ENCODE assay signal across 12 mouse cellular contexts in the genomic region with DNA sequence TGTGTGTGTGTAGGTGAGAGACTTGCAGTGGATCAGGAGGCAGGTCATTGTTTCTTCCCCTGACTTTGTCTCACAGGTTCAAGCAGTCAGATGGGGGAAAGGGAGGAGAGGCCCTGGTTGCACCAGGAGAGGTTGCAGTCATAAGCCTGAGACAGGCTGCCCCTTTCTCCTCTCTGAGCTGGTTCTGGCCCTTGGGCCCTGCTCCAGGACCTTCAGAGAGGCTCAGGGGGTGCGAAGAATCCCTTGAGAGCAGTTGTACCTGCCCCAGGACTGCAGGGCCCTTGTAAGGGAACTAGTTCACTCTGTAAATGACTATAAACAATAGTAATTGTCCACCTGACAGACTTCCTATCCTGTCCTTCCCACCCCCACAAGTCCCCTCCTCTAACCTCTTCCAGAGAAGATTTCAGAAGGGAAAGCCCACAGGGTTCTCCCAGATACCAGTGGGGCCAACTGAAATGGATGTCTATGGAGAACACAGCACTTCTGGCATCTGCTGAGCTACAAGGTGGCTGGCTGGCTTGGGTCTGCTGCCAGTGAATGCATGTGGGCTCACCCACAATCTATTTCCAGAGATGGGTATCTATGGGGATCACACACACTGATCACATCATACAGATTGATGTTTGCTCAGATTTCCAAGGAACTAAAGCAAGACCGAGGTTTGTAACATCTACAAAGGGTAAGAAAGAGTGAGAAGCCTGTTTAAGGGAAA. TPM values are rescaled to one million over a fixed set of nuclear protein-coding genes. Genes with fewer than 3 reads are reported as not detected.
A peak's percentile ranks its signal among the peaks of the same experiment; 100 is the strongest.
DNase-seq lines count a peak whose midpoint lies in the region; ATAC-seq and TF ChIP-seq lines count a peak whose summit lies in the region.
"Had no signal": no experiment of that assay in that cellular context is flagged by ENCODE, and none has a peak within 500 bp of the region (broad histone marks: within the 10 kb centered on the region; RNA-seq: fewer than 3 reads in every experiment).

No protein-coding gene starts in this region.

- H3K79me2 ChIP-seq in heart, adult 2 months (replicated peaks; ENCODE audit: control insufficient read depth, insufficient read depth, low read length): no peaks in the 10 kb centered on the region

- H3K4me3 ChIP-seq in heart, embryonic 16.5 days (ENCODE audit: low read length): no peak overlapping the region
- H3K4me3 ChIP-seq in heart, adult 2 months: no peak overlapping the region
- H3K4me3 ChIP-seq in liver, embryonic 13.5 days (replicated peaks): peak overlapping the region; percentile 45; the same call in 1 of the 2 replicates
- H3K4me3 ChIP-seq in liver, embryonic 11.5 days (ENCODE audit: low read depth, low read length): no peak overlapping the region
- peak overlapping the region; percentile 53; the same call in 1 of the 2 replicates for H3K4me3 ChIP-seq in embryonic facial prominence, embryonic 15.5 days (replicated peaks)
- peak overlapping the region; percentile 53; the same call in 1 of the 2 replicates for H3K4me3 ChIP-seq in stomach, embryonic 15.5 days (replicated peaks)

- no peak for TF ChIP-seq CTCF in heart, adult 2 months (IDR thresholded peaks at IDR 0.05)

- H3K9me3 ChIP-seq in heart, embryonic 16.5 days (replicated peaks; ENCODE audit: control insufficient read depth, low read length): no peaks in the 10 kb centered on the region
- no peaks in the 10 kb centered on the region for H3K9me3 ChIP-seq in liver, embryonic 13.5 days (replicated peaks)
- H3K9me3 ChIP-seq in liver, embryonic 11.5 days (ENCODE audit: control insufficient read depth, low read length): no peaks in the 10 kb centered on the region
- H3K9me3 ChIP-seq in embryonic facial prominence, embryonic 15.5 days (replicated peaks): no peaks in the 10 kb centered on the region
- no peaks in the 10 kb centered on the region for H3K9me3 ChIP-seq in stomach, embryonic 15.5 days
- H3K9me3 ChIP-seq: neural tube, embryonic 13.5 days had no signal

- H3K27me3 ChIP-seq in heart, embryonic 16.5 days (ENCODE audit: control insufficient read depth, insufficient read depth, low read length): peaks cover 53% of the 10 kb centered on the region
- 0 out of 2 replicates have a peak, but pooled peaks cover 3% of the 10 kb centered on the region for H3K27me3 ChIP-seq in heart, adult 2 months (ENCODE audit: control insufficient read depth, insufficient read depth, low read length)
- peaks cover 97% of the 10 kb centered on the region for H3K27me3 ChIP-seq in liver, embryonic 13.5 days
- H3K27me3 ChIP-seq in liver, embryonic 11.5 days (replicated peaks; ENCODE audit: control insufficient read depth, insufficient read depth, low read length): peaks cover 66% of the 10 kb centered on the region
- peaks cover 82% of the 10 kb centered on the region for H3K27me3 ChIP-seq in embryonic facial prominence, embryonic 15.5 days
- peaks cover 70% of the 10 kb centered on the region for H3K27me3 ChIP-seq in stomach, embryonic 15.5 days (replicated peaks)

- TF ChIP-seq EP300 in heart, adult 2 months (IDR thresholded peaks at IDR 0.05; ENCODE audit: insufficient read depth, low read depth, low read length): no peak

- peak overlapping the region; percentile 82 for H3K4me2 ChIP-seq in heart, embryonic 16.5 days (ENCODE audit: low read depth, low read length)
- H3K4me2 ChIP-seq in liver, embryonic 13.5 days: no peak overlapping the region
- no peak overlapping the region for H3K4me2 ChIP-seq in liver, embryonic 11.5 days
- no peak overlapping the region; the same call in 1 of the 2 replicates for H3K4me2 ChIP-seq in embryonic facial prominence, embryonic 15.5 days (replicated peaks)
- no peak overlapping the region for H3K4me2 ChIP-seq in stomach, embryonic 15.5 days

- no peaks in the 10 kb centered on the region for H3K36me3 ChIP-seq in heart, embryonic 16.5 days (ENCODE audit: control insufficient read depth, insufficient read depth)
- no peaks in the 10 kb centered on the region for H3K36me3 ChIP-seq in heart, adult 2 months (ENCODE audit: control insufficient read depth, insufficient read depth, low read length)
- H3K36me3 ChIP-seq in liver, embryonic 13.5 days: no peaks in the 10 kb centered on the region
- no peaks in the 10 kb centered on the region for H3K36me3 ChIP-seq in liver, embryonic 11.5 days (ENCODE audit: control insufficient read depth, insufficient read depth, low read length)
- no peaks in the 10 kb centered on the region for H3K36me3 ChIP-seq in embryonic facial prominence, embryonic 15.5 days
- H3K36me3 ChIP-seq in stomach, embryonic 15.5 days: no peaks in the 10 kb centered on the region
- H3K36me3 ChIP-seq: neural tube, embryonic 13.5 days had no signal

- intact Hi-C loops in heart, adult 2 months (cut with DNase I): no loop called here

- no peak for ATAC-seq in heart, embryonic 16.5 days (replicated peaks; ENCODE audit: extremely low read depth, insufficient read depth, low FRiP score)
- ATAC-seq in liver, embryonic 13.5 days (ENCODE audit: low read depth): no peak
- ATAC-seq in liver, embryonic 11.5 days (replicated peaks; ENCODE audit: low FRiP score): no peak
- ATAC-seq in embryonic facial prominence, embryonic 15.5 days (ENCODE audit: insufficient number of reproducible peaks, low FRiP score, low TSS enrichment, low read depth): no peak
- no peak for ATAC-seq in stomach, embryonic 15.5 days (ENCODE audit: insufficient read depth, low FRiP score, low read depth)
- ATAC-seq: forebrain, postnatal 0 days had no signal

- no peak overlapping the region for H3K9ac ChIP-seq in heart, embryonic 16.5 days (ENCODE audit: low read length)
- no peak overlapping the region for H3K9ac ChIP-seq in heart, adult 2 months (ENCODE audit: low read depth, low read length)
- no peak overlapping the region for H3K9ac ChIP-seq in liver, embryonic 13.5 days
- no peak overlapping the region for H3K9ac ChIP-seq in liver, embryonic 11.5 days (ENCODE audit: low read depth, low read length)
- no peak overlapping the region for H3K9ac ChIP-seq in embryonic facial prominence, embryonic 15.5 days
- no peak overlapping the region for H3K9ac ChIP-seq in stomach, embryonic 15.5 days
- H3K9ac ChIP-seq: forebrain, postnatal 0 days; neural tube, embryonic 13.5 days had no signal

- H3K4me1 ChIP-seq in heart, embryonic 16.5 days (ENCODE audit: control insufficient read depth, insufficient read depth, low read length): 0 out of 2 replicates have a peak, but pooled peaks cover 3% of the 10 kb centered on the region
- H3K4me1 ChIP-seq in heart, adult 2 months (ENCODE audit: control insufficient read depth, insufficient read depth, low read length): peaks cover 4% of the 10 kb centered on the region; the same call in 1 of the 2 replicates
- H3K4me1 ChIP-seq in liver, embryonic 13.5 days (replicated peaks): peaks cover 6% of the 10 kb centered on the region; the same call in 1 of the 2 replicates
- H3K4me1 ChIP-seq in liver, embryonic 11.5 days (replicated peaks; ENCODE audit: control insufficient read depth, insufficient read depth, low read length): no peaks in the 10 kb centered on the region; the same call in 1 of the 2 replicates
- peaks cover 31% of the 10 kb centered on the region for H3K4me1 ChIP-seq in embryonic facial prominence, embryonic 15.5 days
- H3K4me1 ChIP-seq in stomach, embryonic 15.5 days: peaks cover 10% of the 10 kb centered on the region

- 63% methylated on average over 2 of the region's 2 CpGs for WGBS in heart, embryonic 16.5 days
- 67% methylated on average over 2 of the region's 2 CpGs for WGBS in heart, adult 2 months
- 29% methylated on average over 2 of the region's 2 CpGs for WGBS in liver, embryonic 13.5 days (ENCODE audit: insufficient replicate concordance)
- WGBS in liver, embryonic 11.5 days: 50% methylated on average over 2 of the region's 2 CpGs
- WGBS in embryonic facial prominence, embryonic 15.5 days: 54% methylated on average over 2 of the region's 2 CpGs
- 48% methylated on average over 2 of the region's 2 CpGs for WGBS in stomach, embryonic 15.5 days

- DNase-seq in heart, adult 2 months: no peak
- no peak for DNase-seq in liver, embryonic 13.5 days
- DNase-seq in liver, embryonic 11.5 days (ENCODE audit: low spot score): no peak
- no peak for DNase-seq in cerebellum, postnatal 10 days
- DNase-seq: cerebellum, postnatal 14 days; forebrain, postnatal 0 days; lung, postnatal 14 days had no signal

- TF ChIP-seq POLR2A in heart, adult 2 months (IDR thresholded peaks at IDR 0.05; ENCODE audit: insufficient read depth, low read depth, low read length): no peak

- no peak overlapping the region for H3K27ac ChIP-seq in heart, embryonic 16.5 days (ENCODE audit: low read length)
- no peak overlapping the region for H3K27ac ChIP-seq in heart, adult 2 months
- no peak overlapping the region for H3K27ac ChIP-seq in liver, embryonic 13.5 days
- no peak overlapping the region for H3K27ac ChIP-seq in liver, embryonic 11.5 days (ENCODE audit: low read depth, low read length)
- no peak overlapping the region for H3K27ac ChIP-seq in embryonic facial prominence, embryonic 15.5 days (replicated peaks)
- H3K27ac ChIP-seq in stomach, embryonic 15.5 days: no peak overlapping the region
- H3K27ac ChIP-seq: neural tube, embryonic 13.5 days had no signal

RNA-seq across cellular contexts. Expression of a gene that starts 1.7 kb away (rescaled TPM):
- 1.0 and 1.5 TPM in 2 replicates for polyA plus RNA-seq in heart, embryonic 16.5 days (2015; fragmentation: Nextera tagmentation; extraction: Ambion mirVana)
- total RNA-seq in heart, adult 2 months (2021): 1 to 10 TPM; 4.9 to 6.3 TPM
- polyA plus RNA-seq in heart, adult 2 months (2012; rRNA removed): 5.4 and 6.6 TPM in 2 replicates
- polyA plus RNA-seq in liver, embryonic 13.5 days (2015; fragmentation: Nextera tagmentation; extraction: Ambion mirVana): 0.40 and 0.53 TPM in 2 replicates
- polyA plus RNA-seq in liver, embryonic 11.5 days (2014; fragmentation: Nextera tagmentation; extraction: Ambion mirVana): 1.1 and 1.5 TPM in 2 replicates
- polyA plus RNA-seq in embryonic facial prominence, embryonic 15.5 days (2015; fragmentation: Nextera tagmentation; extraction: Ambion mirVana): 1.4 and 2.7 TPM in 2 replicates
- polyA plus RNA-seq in stomach, embryonic 15.5 days (2015; fragmentation: Nextera tagmentation; extraction: Ambion mirVana): 0.85 and 0.96 TPM in 2 replicates
- polyA plus RNA-seq: midbrain, embryonic 14.5 days had no signal

Comparison
In these comparisons a context has a peak if more than half of its experiments do, and no peak if none do; other contexts are left out.
1. H3K4me3 ChIP-seq: peak in liver, embryonic 13.5 days (single experiment), embryonic facial prominence, embryonic 15.5 days (single experiment) and stomach, embryonic 15.5 days (single experiment); none in heart, embryonic 16.5 days (single experiment), heart, adult 2 months (single experiment) and liver, embryonic 11.5 days (single experiment).